Mouse (Mus musculus): ENCODE measurements around the gene Ptbp3.

The Ptbp3 gene

DNA sequence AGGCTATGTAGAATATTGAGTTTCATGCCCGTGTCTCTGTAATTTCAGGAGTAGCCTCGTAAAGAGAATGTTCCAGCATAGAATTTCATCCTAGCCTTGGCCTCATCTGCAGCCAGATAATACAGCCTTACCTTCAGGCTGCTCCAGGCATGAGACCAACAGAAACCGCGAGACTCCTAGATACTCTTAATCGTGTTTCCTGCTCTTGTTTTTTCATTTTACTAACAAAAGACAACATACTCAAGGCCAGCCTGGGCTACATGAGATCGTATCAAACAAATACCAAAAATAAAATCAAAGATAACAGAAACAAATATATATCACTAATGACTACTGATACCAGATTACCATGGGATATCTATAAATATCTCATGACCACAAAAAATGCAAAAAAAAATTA is 120.0 kb downstream of the Ptbp3 start:
- DNase-seq: no peak

DNA sequence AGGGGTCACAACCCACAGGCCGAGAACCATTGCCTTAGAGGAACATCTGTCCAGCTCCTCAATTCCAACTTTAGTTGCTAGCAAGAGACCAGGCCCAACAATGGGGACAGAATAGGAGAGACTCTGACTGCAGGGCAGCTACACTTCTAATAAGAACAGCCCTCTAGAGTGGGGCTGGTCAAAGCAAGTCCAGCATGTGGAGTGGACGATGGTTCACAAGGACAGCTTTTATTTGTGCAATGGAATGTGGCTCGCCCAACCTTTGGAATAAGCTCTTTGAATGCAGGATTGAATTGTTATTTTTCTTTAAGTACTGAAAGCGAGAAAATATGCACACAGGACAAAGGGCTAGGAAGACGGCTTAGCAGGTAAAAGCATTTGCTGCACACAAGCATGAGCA is 122.7 kb downstream of the Ptbp3 start:
- DNase-seq: no peak

DNA sequence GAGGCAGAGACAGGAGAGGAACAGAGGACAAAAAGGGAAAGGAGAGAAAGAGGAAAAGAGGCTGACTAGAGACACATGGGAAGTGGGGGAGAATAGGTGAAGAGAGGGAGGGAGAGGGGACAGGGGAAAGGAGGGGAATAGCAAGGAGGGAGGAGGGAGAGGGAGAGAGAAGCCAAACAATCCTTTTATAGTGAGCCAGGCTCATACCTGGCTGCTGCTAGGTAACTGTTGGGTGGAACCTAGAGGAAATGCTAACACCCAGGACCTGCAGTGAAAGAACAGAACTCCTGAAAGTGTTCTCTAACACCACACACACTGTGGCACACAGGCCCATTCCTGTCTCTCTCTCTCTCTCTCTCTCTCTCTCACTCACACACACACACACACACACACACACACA is 126.4 kb downstream of the Ptbp3 start:
- DNase-seq: no peak

DNA sequence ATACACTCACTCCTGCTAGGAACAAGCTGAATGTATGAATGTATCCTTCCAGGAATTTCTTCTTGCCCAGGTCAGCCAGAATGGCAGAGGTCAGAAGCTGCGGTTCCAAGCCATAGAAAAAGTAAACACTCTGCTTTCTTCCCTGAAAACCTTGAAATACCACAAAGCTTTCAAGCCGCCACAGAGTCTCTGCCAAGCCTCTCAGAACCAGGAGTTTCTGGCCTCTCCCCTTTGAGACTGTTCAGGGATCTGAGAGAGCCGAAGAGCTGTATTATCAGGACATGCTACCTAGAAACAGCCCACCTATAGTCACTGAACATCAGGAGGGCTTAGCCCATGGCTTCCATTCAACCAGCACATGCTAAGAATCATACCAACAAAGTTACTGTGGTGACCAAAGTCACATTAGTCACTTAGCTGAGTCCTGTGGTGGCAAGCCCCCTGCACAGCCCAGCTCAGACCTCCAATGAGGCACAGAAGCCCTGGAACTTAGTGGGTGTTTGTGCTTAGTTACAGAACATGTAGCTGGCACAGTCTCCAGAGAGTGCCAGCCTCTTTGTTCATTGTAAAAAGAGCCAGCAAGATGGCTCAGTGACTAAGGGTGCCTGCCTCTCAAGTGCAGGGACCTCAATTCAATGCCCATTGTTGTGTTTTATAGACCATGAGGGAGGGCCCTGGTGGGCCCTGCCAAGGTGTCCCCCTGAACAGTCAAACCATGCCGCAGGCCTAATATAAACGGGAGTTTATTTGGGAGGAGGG is 127.0 kb downstream of the Ptbp3 start:
- no peak for DNase-seq
